Mouse (Mus musculus) midbrain, postnatal 0 days (tissue): ENCODE results near the gene Bhlhe41. TPM values are rescaled to one million over a fixed set of nuclear protein-coding genes. Genes with fewer than 3 reads are reported as not detected.

Source experiments
- ATAC-seq: fragments of 200-750 bp; cut with Nextera tagmentation; 2 replicates; pipeline ENCODE4 v1.8.0; 2017; ENCODE audit warnings: moderate number of reproducible peaks, mild to moderate bottlenecking, moderate TSS enrichment, moderate library complexity; ENCODE audit not compliant: low FRiP score
- DNase-seq: peaks from one replicate; pipeline ENCODE4 v3.0.0-alpha.2; 2015; ENCODE audit warnings: low spot score
- H3K27ac ChIP-seq: fragments of 300-500 bp; sonication (generic); 2 replicates; pipeline ENCODE4 v1.5.1; 2014; ENCODE audit warnings: low read depth, mild to moderate bottlenecking, low read length, mixed read lengths
- H3K27me3 ChIP-seq: fragments of 300-500 bp; sonication (generic); 2 replicates; pipeline ENCODE4 v1.6.1; 2014; ENCODE audit warnings: low read length, control low read depth, mixed read lengths; ENCODE audit not compliant: insufficient read depth
- H3K36me3 ChIP-seq: fragments of 300-500 bp; sonication (generic); 2 replicates; pipeline ENCODE4 v1.6.1; 2014; ENCODE audit warnings: low read length, control low read depth, mixed read lengths; ENCODE audit not compliant: insufficient read depth
- H3K4me1 ChIP-seq: fragments of 300-500 bp; sonication (generic); 2 replicates; pipeline ENCODE4 v1.6.1; 2014; ENCODE audit warnings: mild to moderate bottlenecking, control low read depth, antibody characterized with exemption, low read length, mixed read lengths; ENCODE audit not compliant: insufficient read depth
- H3K4me2 ChIP-seq: fragments of 300-500 bp; sonication (generic); 2 replicates; pipeline ENCODE4 v1.6.1; 2014; ENCODE audit warnings: low read depth, mild to moderate bottlenecking, low read length, mixed read lengths; ENCODE audit not compliant: poor library complexity, severe bottlenecking
- H3K4me3 ChIP-seq: fragments of 300-500 bp; sonication (generic); 2 replicates; pipeline ENCODE4 v1.5.1; 2014; ENCODE audit warnings: low read depth, mild to moderate bottlenecking, low read length, moderate library complexity
- H3K9ac ChIP-seq: fragments of 300-500 bp; sonication (generic); replicated peaks from 2 replicates; pipeline ENCODE4 v1.6.1; 2014; ENCODE audit warnings: mild to moderate bottlenecking, low read length, moderate library complexity, mixed read lengths; ENCODE audit not compliant: poor library complexity, severe bottlenecking
- H3K9me3 ChIP-seq: fragments of 300-500 bp; sonication (generic); 2 replicates; pipeline ENCODE4 v1.6.1; 2016; ENCODE audit warnings: low read length, control low read depth
- CTCF ChIP-seq: IDR thresholded peaks from 2 replicates; pipeline ENCODE4 v1.5.1; 2016; ENCODE audit warnings: antibody characterized with exemption, mild to moderate bottlenecking
- WGBS: fragments of 180-500 bp; shearing (Covaris S2); extraction: QIAGEN DNeasy Blood & Tissue Kit; methylation state at CpG from one replicate; pipeline ENCODE4 v1.1.7; 2014; 5-methylcytosine and 5-hydroxymethylcytosine counted together
- polyA plus RNA-seq: library from polyadenylated mRNA; unstranded; fragments of >200 nt; fragmentation: Nextera tagmentation; extraction: Ambion mirVana; gene quantifications from 2 replicates; pipeline ENCODE4 v1.2.1, GENCODE M21; 2015
- total RNA-seq: library from RNA; depleted of rRNA; stranded (reverse); fragments of >200 nt; gene quantifications from 2 replicates; pipeline ENCODE4 v1.2.3, GENCODE M21; 2014

Bhlhe41 gene
- total and polyA plus RNA-seq, 2 experiments from 2014 or later, result 6.4 to 8.3 TPM

DNA sequence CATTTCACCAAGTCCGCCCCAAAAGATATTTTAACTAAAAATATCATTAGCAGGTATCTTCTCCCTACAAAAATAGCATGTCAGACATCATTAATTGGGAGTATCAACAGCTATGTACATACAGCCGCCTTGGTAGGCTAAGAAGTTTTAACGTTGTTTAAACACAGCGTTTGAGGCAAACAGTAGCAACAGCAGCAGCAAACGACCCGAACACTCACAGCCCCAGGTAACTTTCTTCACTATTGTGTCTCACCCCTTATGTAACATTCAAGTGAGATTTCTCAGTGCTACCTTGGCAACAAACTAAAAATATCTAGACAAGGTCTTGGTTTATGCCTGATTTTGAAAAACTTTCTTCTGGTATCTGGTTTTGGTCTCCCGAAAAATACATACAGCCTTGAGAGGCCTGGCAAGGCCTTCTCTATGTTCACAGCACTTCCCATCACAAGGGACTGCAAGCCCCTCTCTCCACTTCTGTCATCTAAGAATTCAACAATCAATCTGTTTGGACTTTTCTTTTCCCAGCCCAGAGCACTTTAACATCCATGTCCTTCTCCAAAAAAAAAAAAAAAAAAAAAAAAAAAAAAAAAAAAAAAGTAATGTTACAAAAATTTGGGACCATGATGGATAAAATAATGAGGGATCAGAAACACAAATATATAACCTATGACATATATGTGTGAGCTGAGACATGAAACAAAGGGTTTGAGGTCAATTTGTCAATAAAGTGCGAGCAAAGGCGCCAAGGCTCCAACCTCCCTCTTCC is 3.7 kb downstream of the Bhlhe41 start:
- DNase-seq, result no peak
- Histone ChIP-seq H3K4me3 (peak overlapping the region; percentile 59), H3K9me3 (no peaks in the 10 kb centered on the region), H3K4me2 (peak overlapping the region; percentile 87), H3K4me1 (peaks cover 5% of the 10 kb centered on the region; the same call in 1 of the 2 replicates), H3K27ac (no peak overlapping the region), H3K36me3 (no peaks in the 10 kb centered on the region), H3K27me3 (peaks cover 3% of the 10 kb centered on the region; the same call in 1 of the 2 replicates), H3K9ac (0 out of 2 replicates have a peak overlapping the region, but pooled peaks have one; percentile 80)
- ATAC-seq, result no peak
- no peak for TF ChIP-seq CTCF
- 69% methylated on average over 9 of the region's 9 CpGs for WGBS

DNA sequence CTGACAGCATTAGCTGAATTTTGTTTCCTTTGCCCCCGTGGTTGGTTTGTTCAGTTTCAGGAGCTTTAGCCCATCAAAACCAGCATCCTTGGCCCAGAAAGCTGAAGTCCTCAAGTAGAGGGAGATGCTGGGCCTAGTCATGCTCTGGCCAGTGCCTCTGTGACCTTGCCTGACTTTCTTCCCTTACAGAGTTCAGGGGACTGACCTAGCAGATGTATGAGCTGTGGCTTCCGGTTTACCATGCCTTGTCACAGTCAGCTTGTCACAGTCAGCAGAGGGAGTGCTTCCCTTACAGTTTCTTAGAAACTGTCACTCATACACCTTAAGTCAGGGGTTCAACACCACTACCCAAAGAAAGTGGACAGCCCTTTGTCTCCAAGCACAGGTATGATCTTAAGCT is 5.0 kb downstream of the Bhlhe41 start:
- WGBS, result 54% methylated on average over 2 of the region's 2 CpGs
- TF ChIP-seq CTCF, result peak; percentile 46
- no peak for ATAC-seq

DNA sequence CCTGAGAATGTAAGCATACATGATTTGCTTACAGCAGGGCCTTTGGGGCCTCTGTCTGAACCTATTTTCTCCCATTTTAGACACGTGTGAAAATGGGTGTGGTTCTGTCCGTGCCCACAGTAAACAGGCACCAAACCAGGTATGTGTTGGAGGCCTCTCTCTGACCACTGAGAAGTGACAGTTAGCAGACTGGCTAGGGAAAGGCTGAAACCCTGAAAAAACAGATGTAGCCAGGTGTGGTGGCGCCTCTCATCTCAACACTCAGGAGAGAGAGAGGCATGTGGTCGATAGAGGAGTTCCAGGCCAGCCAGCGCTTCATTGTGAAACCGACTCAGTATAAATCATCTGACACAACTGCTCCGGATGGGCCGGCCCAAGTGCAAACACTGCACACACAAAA is 6.9 kb downstream of the Bhlhe41 start:
- ATAC-seq, result no peak
- no peak for TF ChIP-seq CTCF
- Histone ChIP-seq H3K4me1 (peaks cover 10% of the 10 kb centered on the region; the same call in 1 of the 2 replicates), H3K9ac (no peak overlapping the region), H3K27ac (no peak overlapping the region), H3K36me3 (no peaks in the 10 kb centered on the region), H3K4me3 (no peak overlapping the region), H3K9me3 (no peaks in the 10 kb centered on the region), H3K27me3 (peaks cover 3% of the 10 kb centered on the region; the same call in 1 of the 2 replicates), H3K4me2 (no peak overlapping the region)
- 81% methylated on average over 8 of the region's 8 CpGs for WGBS
- no peak for DNase-seq

More for the DNA sequence above, 5.0 kb downstream of the Bhlhe41 start:
- 0 out of 2 replicates have a peak overlapping the region, but pooled peaks have one; percentile 9 for H3K4me2 ChIP-seq
- H3K27ac ChIP-seq, result no peak overlapping the region
- H3K36me3 ChIP-seq, result no peaks in the 10 kb centered on the region
- H3K9ac ChIP-seq, result no peak overlapping the region
- H3K27me3 ChIP-seq, result peaks cover 3% of the 10 kb centered on the region; the same call in 1 of the 2 replicates
- H3K4me3 ChIP-seq, result no peak overlapping the region
- H3K9me3 ChIP-seq, result no peaks in the 10 kb centered on the region
- peaks cover 10% of the 10 kb centered on the region; the same call in 1 of the 2 replicates for H3K4me1 ChIP-seq
- DNase-seq, result no peak

DNA sequence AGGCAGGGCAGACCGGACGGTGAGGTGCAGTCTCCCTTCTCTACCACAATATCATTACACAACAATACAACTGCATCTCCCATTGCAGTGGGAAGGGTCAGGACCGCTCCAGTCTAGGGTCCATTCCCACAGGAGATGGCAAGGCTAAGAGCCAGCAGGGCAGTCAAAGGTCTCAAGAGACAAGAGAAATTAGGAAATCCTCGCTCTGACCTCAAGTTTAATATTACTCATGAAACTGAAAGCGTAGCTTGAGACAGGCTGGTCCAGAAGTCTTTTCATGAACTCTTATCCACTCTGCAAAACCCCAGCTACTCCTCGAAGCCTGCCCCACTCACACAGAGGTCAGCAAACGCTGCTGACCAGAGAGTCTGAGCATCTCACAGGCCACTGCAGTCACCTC is 7.9 kb downstream of the Bhlhe41 start:
- ATAC-seq (no peak), DNase-seq (no peak)
- no peak overlapping the region for H3K27ac ChIP-seq
- H3K4me2 ChIP-seq, result no peak overlapping the region
- no peak for TF ChIP-seq CTCF
- no peak overlapping the region for H3K9ac ChIP-seq
- H3K9me3 ChIP-seq, result no peaks in the 10 kb centered on the region
- peaks cover 10% of the 10 kb centered on the region; the same call in 1 of the 2 replicates for H3K4me1 ChIP-seq
- no peaks in the 10 kb centered on the region for H3K36me3 ChIP-seq
- H3K4me3 ChIP-seq, result no peak overlapping the region
- WGBS, result 88% methylated on average over 7 of the region's 7 CpGs
- H3K27me3 ChIP-seq, result peaks cover 3% of the 10 kb centered on the region; the same call in 1 of the 2 replicates

DNA sequence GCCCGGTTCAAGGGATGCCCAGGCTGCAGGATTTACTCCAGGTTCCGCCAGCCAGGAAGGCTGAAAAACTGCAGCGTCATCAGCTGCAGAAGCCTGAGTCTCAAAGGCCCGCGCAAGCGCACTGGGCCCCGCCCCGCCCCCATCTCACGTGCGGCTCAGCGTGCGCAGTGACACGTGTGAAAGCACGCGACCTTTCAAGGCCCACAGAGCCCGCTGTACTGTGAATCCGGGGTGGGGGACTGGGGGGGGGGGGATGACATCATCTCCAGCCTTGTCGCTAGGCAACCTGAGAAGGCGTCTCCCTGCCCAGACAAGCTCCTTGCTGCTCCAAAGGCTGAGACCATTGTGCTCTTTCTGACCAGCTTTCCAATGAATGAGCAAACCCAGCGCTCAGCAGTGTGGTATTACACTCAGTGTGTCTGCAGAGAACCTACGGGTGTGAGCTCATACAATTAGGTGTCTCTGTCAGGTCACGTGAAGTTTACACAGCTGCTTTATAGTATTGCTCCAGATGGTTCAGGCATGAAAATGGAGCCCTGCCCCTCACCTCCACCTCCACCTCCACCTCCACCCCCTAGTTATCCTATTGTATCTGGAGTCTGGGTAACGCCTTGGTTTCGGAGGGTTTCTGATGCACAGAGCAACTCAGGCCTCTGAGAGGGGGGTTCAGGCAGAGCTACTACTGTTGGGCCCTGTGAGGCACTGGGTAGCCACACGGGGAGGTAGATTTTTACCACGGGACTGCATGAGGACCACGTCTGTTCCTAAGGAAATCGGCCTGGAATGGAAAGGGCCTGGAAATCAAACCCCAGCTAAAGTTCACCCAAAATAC is 9.4 kb downstream of the Bhlhe41 start:
- peak; percentile 96 for ATAC-seq
- peak overlapping the region; percentile 47 for H3K4me2 ChIP-seq
- no peaks in the 10 kb centered on the region for H3K36me3 ChIP-seq
- peak overlapping the region; percentile 48; the same call in 1 of the 2 replicates for H3K9ac ChIP-seq
- TF ChIP-seq CTCF, result peak; percentile 23; the same call in 1 of the 2 replicates
- H3K9me3 ChIP-seq, result no peaks in the 10 kb centered on the region
- H3K27ac ChIP-seq, result peak overlapping the region; percentile 63
- peak overlapping the region; percentile 19 for H3K4me3 ChIP-seq
- DNase-seq, result peak; percentile 97
- H3K4me1 ChIP-seq, result peaks cover 4% of the 10 kb centered on the region; the same call in 1 of the 2 replicates
- 3% methylated on average over 24 of the region's 28 CpGs for WGBS
- H3K27me3 ChIP-seq, result peaks cover 3% of the 10 kb centered on the region; the same call in 1 of the 2 replicates
